Mouse (Mus musculus) cerebellum, postnatal 14 days (tissue): ENCODE data around the gene Psg22.
"Not testable (repeated sequence)": the region's sequence is repeated elsewhere in the genome, so short reads cannot be mapped to it uniquely, and the experiment has no call there.

Source experiments
- DNase-seq, 2 experiments: peaks; one replicate each; pipeline ENCODE4 v3.0.0; 2021; ENCODE audit warnings: mixed read lengths in 2 of 2

Gene Psg22

GRCm38 (mm10) chr7:18717790-18718189, at the start of gene Psg22:
Gene Psg22, plus strand, starts transcription at chr7:18718090.
- no peak for DNase-seq

- DNase-seq = peak; percentile 67 to 70
Measured at GRCm38 (mm10) chr7:18679772-18680171, 38.1 kb upstream of the Psg22 start.

GRCm38 (mm10) chr7:18685586-18685985, 32.3 kb upstream of the Psg22 start:
- DNase-seq = no peak

- DNase-seq = no peak
Measured at GRCm38 (mm10) chr7:18686085-18686484, 31.8 kb upstream of the Psg22 start, which contains the start of gene Psg20. Gene Psg20, minus strand, starts transcription at chr7:18686185.

- DNase-seq = peak; percentile 4 to 7
Measured at GRCm38 (mm10) chr7:18710331-18710730, 7.6 kb upstream of the Psg22 start.

GRCm38 (mm10) chr7:18710846-18711245, 7.0 kb upstream of the Psg22 start:
- no peak for DNase-seq

- no peak for DNase-seq
Measured at GRCm38 (mm10) chr7:18715546-18715945, 2.3 kb upstream of the Psg22 start.

GRCm38 (mm10) chr7:18724001-18724400, 6.1 kb downstream of the Psg22 start:
- no peak for DNase-seq

GRCm38 (mm10) chr7:18725931-18726330, 8.0 kb downstream of the Psg22 start:
- DNase-seq = not testable (repeated sequence)

- no peak for DNase-seq
Measured at GRCm38 (mm10) chr7:18728391-18728790, 10.5 kb downstream of the Psg22 start.

GRCm38 (mm10) chr7:18733111-18733510, 15.2 kb downstream of the Psg22 start:
- DNase-seq = no peak

GRCm38 (mm10) chr7:18734451-18734850, 16.6 kb downstream of the Psg22 start:
- no peak for DNase-seq

GRCm38 (mm10) chr7:18746189-18746860, 28.4 kb downstream of the Psg22 start:
- peak; percentile 5 to 6 for DNase-seq

GRCm38 (mm10) chr7:18747420-18747819, 29.5 kb downstream of the Psg22 start:
- not testable (repeated sequence) for DNase-seq

- no peak for DNase-seq
Measured at GRCm38 (mm10) chr7:18748994-18749895, 31.4 kb downstream of the Psg22 start.

GRCm38 (mm10) chr7:18749896-18750477, 32.1 kb downstream of the Psg22 start:
- DNase-seq = peak; percentile 75 to 80

- DNase-seq = not testable (repeated sequence)
Measured at GRCm38 (mm10) chr7:18760152-18760551, 42.3 kb downstream of the Psg22 start.

GRCm38 (mm10) chr7:18762885-18763284, 45.0 kb downstream of the Psg22 start:
- not testable (repeated sequence) for DNase-seq
